Mouse (Mus musculus): ENCODE measurements around the gene Il3ra. TPM values are rescaled to one million over a fixed set of nuclear protein-coding genes. Genes with fewer than 3 reads are reported as not detected.

The Il3ra gene
- polyA plus RNA-seq (2014; fragmentation: Nextera tagmentation; extraction: Ambion mirVana): 5.7 and 6.2 TPM in 2 replicates

GRCm38 (mm10) chr14:14345948-14346812, at the start of gene Il3ra:
Gene Il3ra (plus strand): TSS chr14:14346275.
- peak within 1 kb of the TSS; percentile 57 for H3K9ac ChIP-seq (ENCODE audit: low read length)
- no peaks in the 10 kb centered on the region for H3K27me3 ChIP-seq (replicated peaks; ENCODE audit: control insufficient read depth, insufficient read depth, low read length)
- H3K4me2 ChIP-seq (ENCODE audit: low read length): peak within 1 kb of the TSS; percentile 76
- H3K4me3 ChIP-seq (ENCODE audit: low read depth, low read length): peak within 1 kb of the TSS; percentile 50
- ATAC-seq (replicated peaks; ENCODE audit: low FRiP score, low TSS enrichment, low read depth): peak; percentile 47
- DNase-seq (ENCODE audit: low spot score): peak; percentile 85
- H3K4me1 ChIP-seq (replicated peaks; ENCODE audit: control insufficient read depth, insufficient read depth, low read length): no peaks in the 10 kb centered on the region
- peaks cover 48% of the 10 kb centered on the region for H3K9me3 ChIP-seq (ENCODE audit: control insufficient read depth, low read length)
- no peaks in the 10 kb centered on the region for H3K36me3 ChIP-seq (ENCODE audit: control insufficient read depth, insufficient read depth, low read length)
- peak within 1 kb of the TSS; percentile 64 for H3K27ac ChIP-seq (ENCODE audit: low read depth)
- 4% methylated on average over 60 of the region's 69 CpGs for WGBS

- DNase-seq (ENCODE audit: low spot score): peak; percentile 52
- 44% methylated on average over 16 of the region's 16 CpGs for WGBS
Measured at GRCm38 (mm10) chr14:14308938-14309337, 37.1 kb upstream of the Il3ra start.

DNA sequence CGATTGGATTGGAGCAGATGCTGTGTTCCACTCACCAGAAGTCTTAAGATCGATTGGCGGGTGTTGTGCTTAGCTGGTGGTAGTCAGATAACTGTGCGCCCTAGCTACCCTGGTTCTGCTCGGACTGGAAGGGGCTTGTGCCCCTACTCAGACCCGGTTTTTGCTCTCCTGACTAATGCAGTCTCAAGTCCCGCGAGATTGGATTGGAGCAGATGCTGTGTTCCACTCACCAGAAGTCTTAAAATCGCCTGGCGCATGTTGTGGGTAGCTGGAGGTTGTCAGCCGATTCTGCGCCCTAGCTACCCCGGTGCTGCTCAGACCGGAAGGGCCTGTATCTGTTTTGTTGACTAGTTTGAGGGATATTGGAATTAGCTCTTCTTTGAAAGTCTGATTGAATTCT, 36.7 kb upstream of the Il3ra start:
- H3K4me1 ChIP-seq (replicated peaks; ENCODE audit: control insufficient read depth, insufficient read depth, low read length): no peaks in the 10 kb centered on the region
- no peak overlapping the region for H3K9ac ChIP-seq (ENCODE audit: low read length)
- H3K27ac ChIP-seq (ENCODE audit: low read depth): no peak overlapping the region
- WGBS: 50% methylated on average over 14 of the region's 14 CpGs
- no peak overlapping the region for H3K4me3 ChIP-seq (ENCODE audit: low read depth, low read length)
- H3K9me3 ChIP-seq (ENCODE audit: control insufficient read depth, low read length): no peaks in the 10 kb centered on the region
- no peak for DNase-seq (ENCODE audit: low spot score)
- no peaks in the 10 kb centered on the region for H3K27me3 ChIP-seq (replicated peaks; ENCODE audit: control insufficient read depth, insufficient read depth, low read length)
- no peaks in the 10 kb centered on the region for H3K36me3 ChIP-seq (ENCODE audit: control insufficient read depth, insufficient read depth, low read length)
- no peak for ATAC-seq (replicated peaks; ENCODE audit: low FRiP score, low TSS enrichment, low read depth)
- H3K4me2 ChIP-seq (ENCODE audit: low read length): peak overlapping the region; percentile 15; the same call in 1 of the 2 replicates

More at GRCm38 (mm10) chr14:14308938-14309337, 37.1 kb upstream of the Il3ra start:
- no peak for ATAC-seq (replicated peaks; ENCODE audit: low FRiP score, low TSS enrichment, low read depth)
- Histone ChIP-seq H3K9ac (ENCODE audit: low read length) (no peak overlapping the region), H3K27me3 (replicated peaks; ENCODE audit: control insufficient read depth, insufficient read depth, low read length) (no peaks in the 10 kb centered on the region), H3K9me3 (ENCODE audit: control insufficient read depth, low read length) (no peaks in the 10 kb centered on the region), H3K4me3 (ENCODE audit: low read depth, low read length) (no peak overlapping the region), H3K27ac (ENCODE audit: low read depth) (no peak overlapping the region), H3K4me1 (replicated peaks; ENCODE audit: control insufficient read depth, insufficient read depth, low read length) (no peaks in the 10 kb centered on the region), H3K36me3 (ENCODE audit: control insufficient read depth, insufficient read depth, low read length) (no peaks in the 10 kb centered on the region), H3K4me2 (ENCODE audit: low read length) (peak overlapping the region; percentile 15; the same call in 1 of the 2 replicates)

DNA sequence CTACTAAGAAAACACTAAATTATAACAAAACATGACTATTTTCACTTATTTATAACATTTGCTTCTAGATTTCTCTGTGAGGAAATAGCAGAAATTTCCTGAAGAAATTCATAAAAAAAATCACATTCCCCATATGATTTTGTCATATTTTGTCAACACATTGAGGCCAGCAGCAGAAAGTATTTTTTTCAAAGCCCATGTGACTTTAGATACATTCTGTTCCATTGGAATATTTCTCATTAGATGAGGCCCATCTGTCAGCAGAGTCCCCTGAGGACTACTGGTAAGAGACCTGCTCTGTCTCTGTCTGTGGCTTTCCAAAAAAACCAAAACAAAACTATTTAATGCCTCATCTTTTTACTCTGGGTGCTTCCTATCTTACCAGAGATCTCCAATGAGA, 23.5 kb upstream of the Il3ra start, which contains the start of gene Olfr31:
Gene Olfr31, plus strand, starts transcription at position 301 of the 400 bp plus-strand sequence.
- no peak within 1 kb of the TSS for H3K27ac ChIP-seq (ENCODE audit: low read depth)
- H3K36me3 ChIP-seq (ENCODE audit: control insufficient read depth, insufficient read depth, low read length): no peaks in the 10 kb centered on the region
- DNase-seq (ENCODE audit: low spot score) (no peak), ATAC-seq (replicated peaks; ENCODE audit: low FRiP score, low TSS enrichment, low read depth) (no peak)
- no peaks in the 10 kb centered on the region for H3K4me1 ChIP-seq (replicated peaks; ENCODE audit: control insufficient read depth, insufficient read depth, low read length)
- no peak within 1 kb of the TSS for H3K9ac ChIP-seq (ENCODE audit: low read length)
- no peaks in the 10 kb centered on the region for H3K9me3 ChIP-seq (ENCODE audit: control insufficient read depth, low read length)
- H3K4me2 ChIP-seq (ENCODE audit: low read length): no peak within 1 kb of the TSS
- H3K4me3 ChIP-seq (ENCODE audit: low read depth, low read length): no peak within 1 kb of the TSS
- no peaks in the 10 kb centered on the region for H3K27me3 ChIP-seq (replicated peaks; ENCODE audit: control insufficient read depth, insufficient read depth, low read length)

- no peaks in the 10 kb centered on the region for H3K27me3 ChIP-seq (replicated peaks; ENCODE audit: control insufficient read depth, insufficient read depth, low read length)
- H3K4me2 ChIP-seq (ENCODE audit: low read length): peak overlapping the region; percentile 76
- H3K27ac ChIP-seq (ENCODE audit: low read depth): peak overlapping the region; percentile 64
- H3K36me3 ChIP-seq (ENCODE audit: control insufficient read depth, insufficient read depth, low read length): no peaks in the 10 kb centered on the region
- peak overlapping the region; percentile 57 for H3K9ac ChIP-seq (ENCODE audit: low read length)
- DNase-seq (ENCODE audit: low spot score): peak; percentile 92
- 6% methylated on average over 36 of the region's 40 CpGs for WGBS
- H3K4me1 ChIP-seq (replicated peaks; ENCODE audit: control insufficient read depth, insufficient read depth, low read length): no peaks in the 10 kb centered on the region
- H3K9me3 ChIP-seq (ENCODE audit: control insufficient read depth, low read length): peaks cover 41% of the 10 kb centered on the region
- peak overlapping the region; percentile 50 for H3K4me3 ChIP-seq (ENCODE audit: low read depth, low read length)
- ATAC-seq (replicated peaks; ENCODE audit: low FRiP score, low TSS enrichment, low read depth): peak; percentile 82
Measured at GRCm38 (mm10) chr14:14345113-14345871, 783 bp upstream of the Il3ra start.

- ATAC-seq (replicated peaks; ENCODE audit: low FRiP score, low TSS enrichment, low read depth) (peak; percentile 6), DNase-seq (ENCODE audit: low spot score) (no peak)
- H3K27ac ChIP-seq (ENCODE audit: low read depth): peak overlapping the region; percentile 64; the same call in 1 of the 2 replicates
- 24% methylated on average over 12 of the region's 16 CpGs for WGBS
- H3K4me2 ChIP-seq (ENCODE audit: low read length): peak overlapping the region; percentile 76
- no peaks in the 10 kb centered on the region for H3K4me1 ChIP-seq (replicated peaks; ENCODE audit: control insufficient read depth, insufficient read depth, low read length)
- no peaks in the 10 kb centered on the region for H3K27me3 ChIP-seq (replicated peaks; ENCODE audit: control insufficient read depth, insufficient read depth, low read length)
- H3K36me3 ChIP-seq (ENCODE audit: control insufficient read depth, insufficient read depth, low read length): no peaks in the 10 kb centered on the region
- peaks cover 52% of the 10 kb centered on the region for H3K9me3 ChIP-seq (ENCODE audit: control insufficient read depth, low read length)
- H3K4me3 ChIP-seq (ENCODE audit: low read depth, low read length): peak overlapping the region; percentile 50
- H3K9ac ChIP-seq (ENCODE audit: low read length): no peak overlapping the region; the same call in 1 of the 2 replicates
Measured at GRCm38 (mm10) chr14:14346813-14347100, 682 bp downstream of the Il3ra start.

GRCm38 (mm10) chr14:14347151-14347835, 1.2 kb downstream of the Il3ra start:
- WGBS: 80% methylated on average over 17 of the region's 17 CpGs

DNA sequence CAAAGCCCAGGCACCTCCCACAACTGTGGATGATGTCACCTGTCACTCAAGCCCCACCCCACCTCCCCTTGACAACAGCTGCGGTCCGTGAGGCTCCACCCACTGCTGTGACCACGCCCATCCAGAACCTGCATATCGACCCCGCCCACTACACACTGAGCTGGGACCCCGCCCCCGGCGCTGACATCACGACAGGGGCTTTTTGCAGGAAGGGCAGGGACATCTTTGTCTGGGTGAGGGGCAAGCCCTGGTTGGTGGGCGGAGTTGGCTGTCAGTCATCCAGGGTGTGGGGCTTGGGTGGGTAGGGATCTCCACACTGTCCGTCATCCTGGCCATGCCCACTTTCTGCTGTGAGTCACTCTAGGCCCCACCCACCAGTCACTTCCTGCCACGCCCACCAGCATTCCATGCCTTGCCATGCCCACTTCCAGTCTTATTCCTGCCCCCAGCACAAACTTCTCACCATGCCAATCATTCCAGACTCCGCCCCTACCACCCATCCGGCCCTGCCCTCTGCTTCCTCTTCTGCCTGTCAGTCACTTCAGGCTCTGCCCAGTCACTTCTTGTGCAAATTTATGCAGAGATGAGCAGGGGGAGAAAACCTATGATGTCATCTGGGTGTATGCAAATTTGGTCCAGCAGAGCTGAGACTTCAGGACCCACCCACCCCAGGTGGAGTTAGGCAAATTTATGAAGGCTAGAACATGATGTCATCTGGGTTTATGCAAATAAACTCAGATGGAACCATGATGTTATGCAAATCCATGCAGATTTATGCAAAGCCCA, 2.0 kb downstream of the Il3ra start:
- Histone ChIP-seq H3K9ac (ENCODE audit: low read length) (no peak overlapping the region), H3K4me1 (replicated peaks; ENCODE audit: control insufficient read depth, insufficient read depth, low read length) (no peaks in the 10 kb centered on the region), H3K36me3 (ENCODE audit: control insufficient read depth, insufficient read depth, low read length) (no peaks in the 10 kb centered on the region), H3K4me2 (ENCODE audit: low read length) (no peak overlapping the region), H3K27me3 (replicated peaks; ENCODE audit: control insufficient read depth, insufficient read depth, low read length) (no peaks in the 10 kb centered on the region), H3K27ac (ENCODE audit: low read depth) (no peak overlapping the region), H3K4me3 (ENCODE audit: low read depth, low read length) (no peak overlapping the region), H3K9me3 (ENCODE audit: control insufficient read depth, low read length) (peaks cover 56% of the 10 kb centered on the region)
- ATAC-seq (replicated peaks; ENCODE audit: low FRiP score, low TSS enrichment, low read depth): no peak
- 97% methylated on average over 14 of the region's 14 CpGs for WGBS
- DNase-seq (ENCODE audit: low spot score): peak; percentile 68

More at GRCm38 (mm10) chr14:14347151-14347835, 1.2 kb downstream of the Il3ra start:
- Histone ChIP-seq H3K4me1 (replicated peaks; ENCODE audit: control insufficient read depth, insufficient read depth, low read length) (no peaks in the 10 kb centered on the region), H3K27ac (ENCODE audit: low read depth) (no peak overlapping the region), H3K9me3 (ENCODE audit: control insufficient read depth, low read length) (peaks cover 56% of the 10 kb centered on the region), H3K36me3 (ENCODE audit: control insufficient read depth, insufficient read depth, low read length) (no peaks in the 10 kb centered on the region), H3K4me3 (ENCODE audit: low read depth, low read length) (no peak overlapping the region), H3K27me3 (replicated peaks; ENCODE audit: control insufficient read depth, insufficient read depth, low read length) (no peaks in the 10 kb centered on the region), H3K4me2 (ENCODE audit: low read length) (no peak overlapping the region), H3K9ac (ENCODE audit: low read length) (no peak overlapping the region)
- ATAC-seq (replicated peaks; ENCODE audit: low FRiP score, low TSS enrichment, low read depth): peak; percentile 5; the same call in 1 of the 2 replicates
- DNase-seq (ENCODE audit: low spot score): peak; percentile 75

Measured in intestine, embryonic 14.5 days (tissue).